Mouse (Mus musculus) embryo, embryonic 10.5 days (tissue): ENCODE measurements around the gene Kcnk13.

ENCODE experiments used
- DNase-seq: peaks from one replicate; pipeline ENCODE4 v3.0.0-alpha.2; 2015; ENCODE audit warnings: low spot score

Kcnk13 gene

GRCm38 (mm10) chr12:100090750-100091149, 126.5 kb downstream of the Kcnk13 start:
- no peak for DNase-seq

- no peak for DNase-seq
These were observed 128.7 kb downstream of the Kcnk13 start for GRCm38 (mm10) chr12:100093046-100093445.

GRCm38 (mm10) chr12:100099971-100100706, 135.8 kb downstream of the Kcnk13 start:
- DNase-seq = no peak

GRCm38 (mm10) chr12:100100707-100101030, 136.4 kb downstream of the Kcnk13 start:
- no peak for DNase-seq

GRCm38 (mm10) chr12:100101651-100102050, 137.4 kb downstream of the Kcnk13 start:
- no peak for DNase-seq

GRCm38 (mm10) chr12:100104530-100104929, 140.2 kb downstream of the Kcnk13 start:
- no peak for DNase-seq

GRCm38 (mm10) chr12:100106275-100106895, 142.1 kb downstream of the Kcnk13 start:
- peak; percentile 86 for DNase-seq

- peak; percentile 21 for DNase-seq
These were observed 143.1 kb downstream of the Kcnk13 start for GRCm38 (mm10) chr12:100107436-100107835.

GRCm38 (mm10) chr12:100109986-100110696, 145.8 kb downstream of the Kcnk13 start, which contains the start of gene Psmc1:
Gene Psmc1 (plus strand): TSS chr12:100110154.
- DNase-seq = peak; percentile 92
